Mouse (Mus musculus): ENCODE measurements around the gene Igfals. TPM values are rescaled to one million over a fixed set of nuclear protein-coding genes. Genes with fewer than 3 reads are reported as not detected.

Gene Igfals
- total RNA-seq, 1 experiment from 2014 or later, result 1.5 TPM

Other genes starting within 250 kb of the Igfals start
- 108 and 138 TPM in 2 replicates for gene Tsc2, start 233.4 kb upstream of the Igfals start, total RNA-seq (2021)
- gene Nthl1, start 233.3 kb upstream of the Igfals start, total RNA-seq (2021), result 7.2 and 12.6 TPM in 2 replicates
- gene Slc9a3r2, start 215.7 kb upstream of the Igfals start, total RNA-seq (2021), result 53.4 and 63.5 TPM in 2 replicates
- gene Npw, start 207.5 kb upstream of the Igfals start, total RNA-seq (2021), result not detected in 2 replicates
- 53.9 and 54.7 TPM in 2 replicates for gene Zfp598, start 196.3 kb upstream of the Igfals start, total RNA-seq (2021)
- gene Syngr3, start 176.0 kb upstream of the Igfals start, total RNA-seq (2021), result 1.2 and 2.1 TPM in 2 replicates
- 30.5 and 33.5 TPM in 2 replicates for gene Gfer, start 169.8 kb upstream of the Igfals start, total RNA-seq (2021)
- gene Noxo1, start 169.8 kb upstream of the Igfals start, total RNA-seq (2021), result 4.5 and 6.5 TPM in 2 replicates
- gene Tbl3, start 158.3 kb upstream of the Igfals start, total RNA-seq (2021), result 33.3 and 39.6 TPM in 2 replicates
- gene Rnf151, start 147.9 kb upstream of the Igfals start, total RNA-seq (2021), result 0.27 and 0.81 TPM in 2 replicates
- gene Rps2, start 147.9 kb upstream of the Igfals start, total RNA-seq (2021), result 579 and 669 TPM in 2 replicates
- gene Ndufb10, start 141.5 kb upstream of the Igfals start, total RNA-seq (2021), result 230 and 272 TPM in 2 replicates
- 0.24 TPM in 1 of 2 replicates, not detected in the other for gene Rpl3l, start 138.2 kb upstream of the Igfals start, total RNA-seq (2021)
- 87.5 and 89.3 TPM in 2 replicates for gene Msrb1, start 129.4 kb upstream of the Igfals start, total RNA-seq (2021)
- 2.8 and 3.0 TPM in 2 replicates for gene Hs3st6, start 113.0 kb upstream of the Igfals start, total RNA-seq (2021)
- 0.76 and 1.7 TPM in 2 replicates for gene Meiob, start 61.7 kb upstream of the Igfals start, total RNA-seq (2021)
- 88.2 and 124 TPM in 2 replicates for gene Hagh, start 25.9 kb upstream of the Igfals start, total RNA-seq (2021)
- gene Fahd1, start 15.6 kb upstream of the Igfals start, total RNA-seq (2021), result 34.6 and 35.5 TPM in 2 replicates
- 55.1 and 55.9 TPM in 2 replicates for gene Nubp2, start 20.4 kb downstream of the Igfals start, total RNA-seq (2021)
- gene Spsb3, start 20.6 kb downstream of the Igfals start, total RNA-seq (2021), result 29.2 and 30.9 TPM in 2 replicates
- 54.0 and 69.2 TPM in 2 replicates for gene Eme2, start 29.1 kb downstream of the Igfals start, total RNA-seq (2021)
- gene Mrps34, start 29.1 kb downstream of the Igfals start, total RNA-seq (2021), result 147 and 189 TPM in 2 replicates
- gene Nme3, start 30.5 kb downstream of the Igfals start, total RNA-seq (2021), result 85.2 and 112 TPM in 2 replicates
- gene Mapk8ip3, start 71.0 kb downstream of the Igfals start, total RNA-seq (2021), result 157 and 177 TPM in 2 replicates
- 27.0 and 33.1 TPM in 2 replicates for gene Jpt2, start 94.7 kb downstream of the Igfals start, total RNA-seq (2021)
- 25.9 and 26.7 TPM in 2 replicates for gene Cramp1l, start 149.8 kb downstream of the Igfals start, total RNA-seq (2021)
- gene Ift140, start 150.1 kb downstream of the Igfals start, total RNA-seq (2021), result 36.3 and 45.4 TPM in 2 replicates
- gene Tmem204, start 217.6 kb downstream of the Igfals start, total RNA-seq (2021), result 27.7 and 31.5 TPM in 2 replicates
- gene Telo2, start 250.0 kb downstream of the Igfals start, total RNA-seq (2021), result 26.3 and 27.2 TPM in 2 replicates